Mouse (Mus musculus) C2C12 (cell line): ENCODE results near the gene Kcnc1.

Source experiments
- CTCF ChIP-seq: IDR thresholded peaks from one replicate; pipeline ENCODE4 v1.5.1; 2011; ENCODE audit not compliant: control insufficient read depth, insufficient read depth, insufficient read length
- MAX ChIP-seq: IDR thresholded peaks from one replicate; pipeline ENCODE4 v1.6.1; 2011; ENCODE audit warnings: mild to moderate bottlenecking, control low read depth

DNA sequence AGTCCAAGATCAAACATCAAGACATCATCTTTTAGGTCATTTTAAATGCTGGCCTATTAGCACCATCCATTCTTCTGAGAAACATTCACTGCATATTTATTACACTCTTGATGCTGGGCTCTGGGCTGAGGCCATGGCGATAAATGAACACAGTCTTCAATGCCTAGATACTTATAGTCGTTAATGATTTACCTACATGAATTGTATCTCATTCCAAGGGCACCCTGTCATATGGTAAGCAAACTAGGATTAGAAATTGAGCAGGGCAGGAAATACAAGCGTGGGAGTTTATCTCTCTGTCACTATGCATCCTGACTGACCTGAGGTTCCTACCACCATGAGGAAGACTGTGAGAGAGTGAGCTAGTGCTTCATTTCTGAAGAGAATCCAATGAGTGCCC, 73.2 kb downstream of the Kcnc1 start:
- TF ChIP-seq MAX = no peak
- TF ChIP-seq CTCF = no peak
